Mouse (Mus musculus) CD4-positive helper T cell, adult 2 months (primary cell): ENCODE results near the gene Coa4.

Experiments
- DNase-seq: peaks from one replicate; pipeline ENCODE4 v3.0.0-alpha.2; 2012; ENCODE audit warnings: low read depth, missing footprints, low spot score

Gene Coa4

GRCm38 (mm10) chr7:100561861-100562587 lies 25.2 kb downstream of the Coa4 start:
- no peak for DNase-seq

- DNase-seq = peak; percentile 16
Observed at GRCm38 (mm10) chr7:100567238-100567637, 30.4 kb downstream of the Coa4 start.

DNA sequence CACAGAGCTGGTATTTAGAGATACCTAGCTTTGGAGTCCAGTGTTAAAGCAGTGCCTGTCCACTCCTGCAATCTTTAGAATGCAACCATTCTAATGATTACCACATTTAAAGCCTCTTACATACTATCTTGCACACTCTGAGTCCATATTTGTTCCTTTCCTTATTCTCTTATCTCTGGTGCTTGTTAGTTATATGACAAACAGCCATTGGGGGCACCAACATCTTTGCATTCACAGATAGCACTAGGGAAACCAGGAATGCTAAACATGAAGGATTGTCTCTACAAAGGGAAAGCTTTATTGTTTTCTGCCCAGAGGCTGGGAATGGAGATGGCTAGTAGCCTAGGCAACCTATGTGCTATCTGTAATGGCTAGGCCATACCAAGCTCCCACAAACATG lies 33.0 kb downstream of the Coa4 start:
- DNase-seq = no peak

- no peak for DNase-seq
Observed at GRCm38 (mm10) chr7:100570930-100571715, 34.3 kb downstream of the Coa4 start.

DNA sequence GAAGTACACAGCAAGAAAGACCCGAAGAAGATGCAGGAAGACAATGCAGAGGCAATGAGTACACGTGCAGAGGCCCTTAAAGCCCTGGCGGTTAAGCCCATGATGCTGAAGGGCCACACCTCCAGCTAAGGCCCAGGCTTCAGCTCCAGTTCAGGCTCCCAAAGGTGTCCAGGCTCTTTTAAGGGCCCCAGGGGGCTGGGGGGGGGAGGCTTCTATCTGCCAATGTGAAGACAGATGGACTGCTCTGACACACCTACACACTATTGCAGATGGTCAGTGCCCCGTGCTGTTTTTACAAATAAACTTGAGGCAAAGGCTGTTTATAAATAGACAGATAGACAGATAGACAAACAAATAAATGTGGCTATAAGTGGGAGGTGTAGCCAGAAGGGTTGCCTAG lies 35.2 kb downstream of the Coa4 start:
- no peak for DNase-seq

- DNase-seq = no peak
Observed at GRCm38 (mm10) chr7:100572704-100573103, 35.8 kb downstream of the Coa4 start.

DNA sequence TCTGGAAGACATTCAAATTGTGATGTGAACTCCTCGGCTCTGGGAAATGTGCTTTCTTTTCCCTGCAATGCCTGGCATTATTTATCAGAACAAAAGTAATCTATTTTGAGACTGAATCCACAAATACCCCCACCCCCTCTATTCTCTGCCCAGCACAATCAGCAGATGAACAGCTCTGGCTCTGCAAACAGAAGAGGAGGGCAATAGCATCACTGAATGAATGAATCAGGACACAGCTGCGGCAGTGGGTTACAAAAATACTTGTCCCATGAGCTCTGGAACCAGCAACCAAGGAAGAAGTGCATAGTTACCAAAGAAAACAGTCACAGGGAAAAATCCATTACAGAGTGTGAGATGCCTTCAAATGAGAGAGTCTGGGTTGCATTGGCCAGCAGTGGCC lies 41.9 kb downstream of the Coa4 start:
- DNase-seq = no peak

DNA sequence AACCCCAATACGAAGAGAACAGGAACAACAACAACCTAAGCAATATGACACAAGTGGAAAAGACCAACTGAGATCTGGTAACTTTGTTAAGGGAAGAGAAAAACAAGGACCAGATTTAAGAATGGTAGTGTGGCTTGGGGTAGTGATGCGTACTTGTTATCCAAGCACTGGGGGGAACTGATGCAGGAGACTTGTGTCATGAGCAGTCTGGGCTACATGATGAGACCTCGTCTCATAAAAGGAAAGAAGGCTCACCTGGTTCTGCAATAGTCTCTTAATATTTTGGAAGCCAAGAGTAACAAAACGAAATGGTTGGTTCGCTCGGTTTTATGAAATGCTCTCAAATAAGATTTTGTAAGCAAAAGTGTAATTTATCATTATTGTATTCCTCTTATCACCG lies 45.4 kb downstream of the Coa4 start:
- DNase-seq = no peak

- DNase-seq = peak; percentile 89
Observed at GRCm38 (mm10) chr7:100582727-100583236, 45.9 kb downstream of the Coa4 start.

- DNase-seq = peak; percentile 31
Observed at GRCm38 (mm10) chr7:100589816-100590215, 52.9 kb downstream of the Coa4 start.
